Mouse (Mus musculus) stomach, postnatal 0 days (tissue): ENCODE measurements around the gene Cux1.

Experiments used
- CTCF ChIP-seq: IDR thresholded peaks from 2 replicates; pipeline ENCODE4 v1.5.1; 2016; ENCODE audit warnings: antibody characterized with exemption, low read depth, mild to moderate bottlenecking, moderate library complexity
- EP300 ChIP-seq: optimal IDR thresholded peaks from 2 replicates; pipeline ENCODE3; 2016; ENCODE audit warnings: antibody characterized with exemption

DNA sequence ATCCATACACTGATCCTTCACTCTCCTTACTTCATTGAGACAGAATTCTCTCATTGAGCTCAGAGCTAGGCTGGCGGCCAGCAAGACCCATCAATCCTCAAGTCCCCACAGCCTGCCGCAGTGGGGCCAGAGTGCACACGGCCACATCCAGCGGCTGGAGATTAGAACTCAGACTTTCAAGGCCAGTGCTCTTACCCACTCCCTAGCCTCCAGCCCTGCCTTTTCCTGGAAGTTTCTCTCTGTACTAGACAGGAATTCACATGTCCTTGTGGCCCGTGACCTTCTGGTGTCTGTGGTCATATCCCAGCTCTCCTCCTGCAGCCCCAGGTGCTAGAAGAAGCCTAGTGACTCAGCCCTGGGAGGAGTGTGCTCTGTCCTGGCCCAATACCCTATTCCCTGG is 330.7 kb downstream of the Cux1 start:
- TF ChIP-seq CTCF = no peak
- no peak for TF ChIP-seq EP300
